Mouse (Mus musculus): ENCODE results near the gene Bglap3. TPM values are rescaled to one million over a fixed set of nuclear protein-coding genes. Genes with fewer than 3 reads are reported as not detected.
"Not testable (repeated sequence)": the region's sequence is repeated elsewhere in the genome, so short reads cannot be mapped to it uniquely, and the experiment has no call there.

Gene Bglap3
- polyA plus RNA-seq (2011; ENCODE audit: insufficient read depth, insufficient read length, low read depth, missing spikeins), result 1.0 and 1.4 TPM in 2 replicates

DNA sequence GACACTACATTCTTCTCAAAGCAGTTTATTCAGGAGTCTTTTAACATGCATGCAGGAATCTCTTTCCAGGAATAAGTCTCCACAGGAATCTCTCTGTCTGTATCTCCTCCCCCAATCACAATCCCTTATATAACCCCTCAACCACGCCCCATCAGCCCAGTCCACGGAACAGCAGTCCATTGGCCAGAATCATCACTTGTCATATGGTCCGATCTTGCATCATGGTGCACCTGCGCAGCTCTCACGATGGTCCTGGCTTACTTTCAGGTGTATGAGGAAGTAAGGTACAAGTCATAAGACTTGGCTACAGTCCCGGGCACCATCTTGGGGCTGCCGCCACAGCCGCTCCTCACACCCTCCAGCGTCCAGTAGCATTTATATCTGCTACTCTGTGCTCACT is at the start of gene Bglap3:
Bglap3 (minus strand) TSS at position 101 of the 400 bp plus-strand sequence.
- H3K27ac ChIP-seq (ENCODE audit: insufficient read depth, low read length); H3K4me1 ChIP-seq (ENCODE audit: control insufficient read depth, insufficient read depth, low read length); H3K4me3 ChIP-seq (ENCODE audit: low read depth, low read length); H3K36me3 ChIP-seq (ENCODE audit: control insufficient read depth, insufficient read depth, low read length, poor library complexity, severe bottlenecking); H3K27me3 ChIP-seq (ENCODE audit: control insufficient read depth, insufficient read depth, low read length, poor library complexity, severe bottlenecking); H3K9ac ChIP-seq (ENCODE audit: low read depth, poor library complexity, severe bottlenecking): not testable (repeated sequence)
- H3K9me3 ChIP-seq (replicated peaks; ENCODE audit: control insufficient read depth, insufficient read depth, low read length, poor library complexity, severe bottlenecking), result peaks cover 12% of the 10 kb centered on the region

GRCm38 (mm10) chr3:88422020-88422720 is 49.6 kb upstream of the Bglap3 start:
- Histone ChIP-seq H3K27ac (ENCODE audit: insufficient read depth, low read length) (no peak overlapping the region), H3K4me1 (ENCODE audit: control insufficient read depth, insufficient read depth, low read length) (no peaks in the 10 kb centered on the region), H3K36me3 (ENCODE audit: control insufficient read depth, insufficient read depth, low read length, poor library complexity, severe bottlenecking) (no peaks in the 10 kb centered on the region), H3K4me3 (ENCODE audit: low read depth, low read length) (no peak overlapping the region), H3K9me3 (replicated peaks; ENCODE audit: control insufficient read depth, insufficient read depth, low read length, poor library complexity, severe bottlenecking) (no peaks in the 10 kb centered on the region), H3K27me3 (ENCODE audit: control insufficient read depth, insufficient read depth, low read length, poor library complexity, severe bottlenecking) (no peaks in the 10 kb centered on the region), H3K9ac (ENCODE audit: low read depth, poor library complexity, severe bottlenecking) (no peak overlapping the region)
- TF ChIP-seq CTCF (IDR thresholded peaks at IDR 0.05; ENCODE audit: low read depth, low read length) (no peak), POLR2A (IDR thresholded peaks at IDR 0.05; ENCODE audit: insufficient read depth, low read length) (no peak), EP300 (IDR thresholded peaks at IDR 0.05; ENCODE audit: insufficient read depth, low read depth, low read length) (no peak)

DNA sequence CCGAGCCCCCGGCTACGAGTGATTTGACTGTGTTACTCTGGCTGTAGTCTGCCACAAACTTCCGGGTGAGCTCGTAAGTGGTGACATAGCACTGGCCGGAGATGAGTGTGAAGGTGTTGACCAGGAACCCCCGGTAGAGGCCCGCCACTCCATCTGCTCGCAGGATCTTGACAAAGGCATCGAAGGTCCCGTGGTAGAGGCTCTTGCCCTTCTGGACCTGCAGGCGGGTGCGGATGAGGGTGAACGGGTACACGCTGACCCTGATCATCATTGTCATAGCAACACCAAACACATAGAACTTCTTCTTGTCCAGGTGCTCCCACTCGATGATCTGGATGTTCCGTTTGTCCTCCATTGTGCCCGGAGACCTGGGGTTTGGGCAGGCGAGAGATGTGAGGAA is 48.2 kb upstream of the Bglap3 start:
- Histone ChIP-seq H3K4me1 (ENCODE audit: control insufficient read depth, insufficient read depth, low read length) (no peaks in the 10 kb centered on the region), H3K4me3 (ENCODE audit: low read depth, low read length) (no peak overlapping the region), H3K9me3 (replicated peaks; ENCODE audit: control insufficient read depth, insufficient read depth, low read length, poor library complexity, severe bottlenecking) (no peaks in the 10 kb centered on the region), H3K27me3 (ENCODE audit: control insufficient read depth, insufficient read depth, low read length, poor library complexity, severe bottlenecking) (no peaks in the 10 kb centered on the region), H3K36me3 (ENCODE audit: control insufficient read depth, insufficient read depth, low read length, poor library complexity, severe bottlenecking) (no peaks in the 10 kb centered on the region), H3K9ac (ENCODE audit: low read depth, poor library complexity, severe bottlenecking) (no peak overlapping the region), H3K27ac (ENCODE audit: insufficient read depth, low read length) (no peak overlapping the region)
- TF ChIP-seq CTCF (IDR thresholded peaks at IDR 0.05; ENCODE audit: low read depth, low read length), result no peak
- no peak for TF ChIP-seq POLR2A (IDR thresholded peaks at IDR 0.05; ENCODE audit: insufficient read depth, low read length)
- no peak for TF ChIP-seq EP300 (IDR thresholded peaks at IDR 0.05; ENCODE audit: insufficient read depth, low read depth, low read length)

DNA sequence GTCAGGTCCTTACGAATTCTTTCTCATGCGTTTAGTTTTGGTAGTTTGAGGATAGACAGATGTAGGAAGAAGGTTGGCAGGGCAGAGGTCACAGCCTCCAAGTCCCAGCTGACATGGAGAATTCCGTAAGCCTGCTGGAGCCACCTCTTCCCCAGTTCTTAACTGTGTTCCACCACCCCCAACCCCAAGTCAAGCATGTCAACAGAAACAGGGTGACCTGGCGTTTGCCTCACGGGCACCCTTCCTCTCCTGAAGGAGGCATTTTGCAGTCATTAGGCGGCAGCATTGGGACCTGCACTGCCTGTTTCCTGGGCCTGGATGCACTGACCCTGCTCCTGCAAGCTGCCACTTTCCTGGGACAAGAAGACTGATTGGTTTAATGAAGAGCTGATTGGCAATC is 45.5 kb upstream of the Bglap3 start:
- TF ChIP-seq EP300 (IDR thresholded peaks at IDR 0.05; ENCODE audit: insufficient read depth, low read depth, low read length) (no peak), CTCF (IDR thresholded peaks at IDR 0.05; ENCODE audit: low read depth, low read length) (no peak), POLR2A (IDR thresholded peaks at IDR 0.05; ENCODE audit: insufficient read depth, low read length) (no peak)
- no peaks in the 10 kb centered on the region for H3K4me1 ChIP-seq (ENCODE audit: control insufficient read depth, insufficient read depth, low read length)
- no peak overlapping the region for H3K27ac ChIP-seq (ENCODE audit: insufficient read depth, low read length)
- H3K36me3 ChIP-seq (ENCODE audit: control insufficient read depth, insufficient read depth, low read length, poor library complexity, severe bottlenecking), result no peaks in the 10 kb centered on the region
- H3K9me3 ChIP-seq (replicated peaks; ENCODE audit: control insufficient read depth, insufficient read depth, low read length, poor library complexity, severe bottlenecking), result no peaks in the 10 kb centered on the region
- no peak overlapping the region for H3K4me3 ChIP-seq (ENCODE audit: low read depth, low read length)
- H3K27me3 ChIP-seq (ENCODE audit: control insufficient read depth, insufficient read depth, low read length, poor library complexity, severe bottlenecking), result no peaks in the 10 kb centered on the region
- H3K9ac ChIP-seq (ENCODE audit: low read depth, poor library complexity, severe bottlenecking), result no peak overlapping the region

GRCm38 (mm10) chr3:88415668-88416067 is 43.1 kb upstream of the Bglap3 start:
- Histone ChIP-seq H3K9ac (ENCODE audit: low read depth, poor library complexity, severe bottlenecking) (no peak overlapping the region), H3K4me1 (ENCODE audit: control insufficient read depth, insufficient read depth, low read length) (peaks cover 2% of the 10 kb centered on the region), H3K36me3 (ENCODE audit: control insufficient read depth, insufficient read depth, low read length, poor library complexity, severe bottlenecking) (no peaks in the 10 kb centered on the region), H3K9me3 (replicated peaks; ENCODE audit: control insufficient read depth, insufficient read depth, low read length, poor library complexity, severe bottlenecking) (no peaks in the 10 kb centered on the region), H3K27me3 (ENCODE audit: control insufficient read depth, insufficient read depth, low read length, poor library complexity, severe bottlenecking) (no peaks in the 10 kb centered on the region), H3K27ac (ENCODE audit: insufficient read depth, low read length) (no peak overlapping the region), H3K4me3 (ENCODE audit: low read depth, low read length) (no peak overlapping the region)
- no peak for TF ChIP-seq POLR2A (IDR thresholded peaks at IDR 0.05; ENCODE audit: insufficient read depth, low read length)

- Histone ChIP-seq H3K4me1 (ENCODE audit: control insufficient read depth, insufficient read depth, low read length) (peaks cover 3% of the 10 kb centered on the region), H3K36me3 (ENCODE audit: control insufficient read depth, insufficient read depth, low read length, poor library complexity, severe bottlenecking) (no peaks in the 10 kb centered on the region), H3K9ac (ENCODE audit: low read depth, poor library complexity, severe bottlenecking) (no peak overlapping the region), H3K4me3 (ENCODE audit: low read depth, low read length) (no peak overlapping the region), H3K27me3 (ENCODE audit: control insufficient read depth, insufficient read depth, low read length, poor library complexity, severe bottlenecking) (no peaks in the 10 kb centered on the region), H3K27ac (ENCODE audit: insufficient read depth, low read length) (no peak overlapping the region), H3K9me3 (replicated peaks; ENCODE audit: control insufficient read depth, insufficient read depth, low read length, poor library complexity, severe bottlenecking) (no peaks in the 10 kb centered on the region)
- TF ChIP-seq EP300 (IDR thresholded peaks at IDR 0.05; ENCODE audit: insufficient read depth, low read depth, low read length), result no peak
- no peak for TF ChIP-seq CTCF (IDR thresholded peaks at IDR 0.05; ENCODE audit: low read depth, low read length)
- TF ChIP-seq POLR2A (IDR thresholded peaks at IDR 0.05; ENCODE audit: insufficient read depth, low read length), result no peak
These were observed 40.1 kb upstream of the Bglap3 start for GRCm38 (mm10) chr3:88412636-88413035.

All from ES-Bruce4 (cell line).